Mouse (Mus musculus) lung, adult 2 months (tissue): ENCODE data around the gene Zfp174.
"Not testable (repeated sequence)": the region's sequence is repeated elsewhere in the genome, so short reads cannot be mapped to it uniquely, and the experiment has no call there.

ENCODE experiments used
- CTCF ChIP-seq: fragments of 200-500 bp; IDR thresholded peaks from 2 replicates; pipeline ENCODE4 v1.5.1; 2011; ENCODE audit warnings: mild to moderate bottlenecking, low read length, control low read depth; ENCODE audit not compliant: insufficient read depth
- POLR2A ChIP-seq: fragments of 200-500 bp; IDR thresholded peaks from 2 replicates; pipeline ENCODE4 v1.6.1; 2011; ENCODE audit warnings: low read depth, mild to moderate bottlenecking, control low read depth, low read length, borderline replicate concordance; ENCODE audit errors: extremely low read depth

DNA sequence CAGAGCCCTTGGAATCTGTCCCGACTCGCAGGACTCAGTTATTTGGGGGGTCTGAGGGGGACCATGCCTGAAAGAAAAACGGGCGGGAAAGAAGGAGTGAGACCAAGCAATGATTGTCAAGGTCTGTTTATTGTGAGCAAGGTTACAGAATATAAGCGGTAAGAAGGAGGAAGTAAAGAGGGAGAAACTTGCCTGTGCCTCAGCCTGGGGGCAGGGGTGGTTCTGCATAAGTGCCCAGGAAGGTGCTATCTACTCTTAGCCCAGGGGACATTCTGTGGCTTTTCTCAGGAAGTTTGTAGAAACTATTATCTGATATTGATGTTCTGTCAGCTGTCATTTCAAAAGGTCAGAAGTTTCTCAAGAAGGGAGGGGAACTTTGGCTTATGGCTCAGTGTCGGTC is 32.4 kb upstream of the Zfp174 start:
- not testable (repeated sequence) for TF ChIP-seq CTCF, POLR2A
